Mouse (Mus musculus) CD8-positive naive resting alpha-beta T cell, adult 2 months (primary cell): ENCODE measurements around the gene Kdm4c.
"Not testable (repeated sequence)": the region's sequence is repeated elsewhere in the genome, so short reads cannot be mapped to it uniquely, and the experiment has no call there.

Source experiments
- DNase-seq, 2 experiments: peaks; one replicate each; pipeline ENCODE4 v3.0.0; 2022; ENCODE audit warnings: low read depth in 2 of 2, low spot score in 2 of 2

Kdm4c gene

DNA sequence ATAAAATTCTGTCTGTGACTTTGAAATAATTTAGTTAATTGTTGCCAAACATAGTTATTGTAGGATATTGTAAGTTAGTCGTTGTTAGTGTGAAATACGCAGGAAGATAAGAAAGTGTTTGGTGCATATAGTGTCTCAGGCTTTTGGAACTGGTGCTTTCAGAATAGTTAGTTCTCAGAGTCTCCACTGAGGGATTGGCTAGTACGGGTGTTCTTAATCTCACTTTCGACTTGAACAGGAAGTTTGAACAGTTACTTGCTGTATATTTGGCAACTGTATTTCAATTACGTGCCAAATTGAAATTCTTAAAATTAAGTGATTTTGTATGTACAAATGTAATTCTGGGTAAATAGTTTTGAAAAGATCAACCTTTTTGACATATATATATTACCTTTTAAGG is 68.8 kb downstream of the Kdm4c start:
- no peak for DNase-seq

DNA sequence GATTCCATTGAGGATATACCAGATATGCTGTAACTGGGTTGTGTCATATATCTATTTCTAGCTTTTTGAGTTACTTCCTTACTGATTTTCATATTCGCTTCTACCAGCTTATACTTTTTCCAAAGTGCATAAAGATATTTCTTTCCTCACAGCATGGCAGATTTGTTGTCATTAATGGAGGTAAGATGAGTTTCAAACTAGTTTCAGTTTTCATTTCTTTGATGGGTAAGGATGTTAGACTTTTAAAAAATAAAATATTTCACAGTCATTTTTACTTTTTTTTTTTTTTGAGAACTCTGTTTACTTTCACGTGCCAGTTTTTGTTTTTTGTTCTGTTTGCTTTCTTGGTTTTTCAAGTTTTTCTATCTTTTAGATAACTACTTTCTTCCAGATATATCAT is 70.6 kb downstream of the Kdm4c start:
- no peak for DNase-seq

GRCm38 (mm10) chr4:74315388-74315787 is 73.1 kb downstream of the Kdm4c start:
- no peak for DNase-seq

DNA sequence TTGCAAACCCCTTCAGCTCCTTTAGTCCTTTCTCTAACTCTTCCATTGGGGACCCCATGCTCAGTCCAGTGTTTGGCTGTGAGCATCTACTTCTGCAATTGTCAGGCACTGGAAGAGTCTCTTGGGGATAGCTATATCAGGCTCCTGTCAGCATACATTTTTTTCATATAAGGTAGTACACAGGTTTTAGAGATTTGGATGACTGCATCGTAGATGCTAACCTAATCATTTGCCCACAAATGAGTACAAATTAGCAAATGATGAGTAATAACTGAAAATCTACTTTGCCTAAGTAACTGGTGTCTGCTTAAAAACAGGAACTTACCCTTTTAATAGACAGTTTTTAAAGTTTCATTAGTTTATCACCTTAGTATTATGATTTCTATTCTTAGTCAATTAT is 77.0 kb downstream of the Kdm4c start:
- DNase-seq = no peak

- DNase-seq = no peak
Observed at GRCm38 (mm10) chr4:74357479-74357878, 115.2 kb downstream of the Kdm4c start.

- no peak for DNase-seq
Observed at GRCm38 (mm10) chr4:74360274-74360673, 118.0 kb downstream of the Kdm4c start.

- no peak for DNase-seq
Observed at GRCm38 (mm10) chr4:74386583-74386982, 144.3 kb downstream of the Kdm4c start.

DNA sequence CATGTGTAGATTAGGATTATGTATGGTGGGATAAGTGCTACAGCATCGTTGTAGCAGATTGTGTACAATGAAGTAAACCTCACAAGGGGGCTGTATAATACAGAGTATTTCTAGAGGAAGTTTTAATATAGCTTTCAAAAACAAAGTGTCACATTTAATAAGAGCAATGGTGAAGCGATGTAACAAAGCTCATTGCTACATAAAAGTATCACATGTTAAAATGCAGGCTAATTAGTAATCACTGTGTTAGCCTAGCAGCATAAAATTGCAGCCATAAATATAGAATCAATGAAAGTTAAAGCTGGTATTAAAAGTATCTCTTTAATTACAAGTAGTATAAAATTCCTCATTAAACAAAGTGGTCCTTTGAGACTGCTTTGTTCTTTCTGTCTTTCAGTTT is 150.9 kb downstream of the Kdm4c start:
- no peak for DNase-seq

- no peak for DNase-seq
Observed at GRCm38 (mm10) chr4:74396562-74396961, 154.3 kb downstream of the Kdm4c start.

- not testable (repeated sequence) for DNase-seq
Observed at GRCm38 (mm10) chr4:74401617-74402313, 159.5 kb downstream of the Kdm4c start.

GRCm38 (mm10) chr4:74408731-74409130 is 166.4 kb downstream of the Kdm4c start:
- DNase-seq = no peak

DNA sequence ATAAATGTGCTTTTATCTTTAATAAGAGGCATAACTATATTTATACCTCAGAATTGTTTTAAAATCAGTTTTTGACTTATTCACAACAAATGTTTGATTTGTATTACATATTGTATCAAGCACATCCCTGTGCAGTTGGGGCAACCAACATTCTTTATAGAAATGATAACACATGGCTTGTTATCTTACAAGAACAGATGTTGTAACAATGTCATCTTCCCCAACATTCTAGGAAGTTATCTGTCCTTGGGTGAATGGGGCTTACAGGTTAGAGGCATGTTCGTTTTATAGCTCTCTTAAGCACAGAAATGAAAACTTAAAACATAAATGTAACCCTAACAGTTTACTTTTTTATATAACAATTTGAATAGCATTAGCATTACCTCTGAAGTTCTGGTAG is 177.5 kb downstream of the Kdm4c start:
- no peak for DNase-seq
